Mouse (Mus musculus) cerebellum, postnatal 25 days (tissue): ENCODE results near the gene Grid2ip.

Source experiments
- DNase-seq, 2 experiments: peaks; one replicate each; pipeline ENCODE4 v3.0.0; 2021; ENCODE audit warnings: mixed read lengths in 2 of 2

Grid2ip gene

GRCm38 (mm10) chr5:143356686-143357388 is at the start of gene Grid2ip:
Gene Grid2ip (plus strand): TSS chr5:143357338.
- DNase-seq: no peak

GRCm38 (mm10) chr5:143308825-143309224 is 48.3 kb upstream of the Grid2ip start:
- DNase-seq: no peak

GRCm38 (mm10) chr5:143309916-143310315 is 47.2 kb upstream of the Grid2ip start:
- DNase-seq: no peak

- DNase-seq: peak; percentile 82 to 90
Observed at GRCm38 (mm10) chr5:143311886-143312285, 45.3 kb upstream of the Grid2ip start.

GRCm38 (mm10) chr5:143314183-143314729 is 42.9 kb upstream of the Grid2ip start:
- DNase-seq: no peak

- peak; percentile 95 to 97 for DNase-seq
Observed at GRCm38 (mm10) chr5:143314730-143315513, 42.2 kb upstream of the Grid2ip start, which contains the start of gene E130309D02Rik. Gene E130309D02Rik (minus strand): TSS chr5:143315360.

GRCm38 (mm10) chr5:143315514-143315888 is 41.6 kb upstream of the Grid2ip start:
- DNase-seq: no peak

- DNase-seq: peak; percentile 41 to 61
Observed at GRCm38 (mm10) chr5:143316605-143317287, 40.4 kb upstream of the Grid2ip start.

GRCm38 (mm10) chr5:143317288-143317610 is 39.9 kb upstream of the Grid2ip start:
- no peak for DNase-seq

GRCm38 (mm10) chr5:143328690-143329495 is 28.2 kb upstream of the Grid2ip start, which contains the start of gene Zdhhc4:
Gene Zdhhc4 (minus strand): TSS chr5:143329256.
- peak; percentile 95 to 97 for DNase-seq

- peak; percentile 81 to 89 for DNase-seq
Observed at GRCm38 (mm10) chr5:143333872-143334271, 23.3 kb upstream of the Grid2ip start.

GRCm38 (mm10) chr5:143334418-143335088 is 22.6 kb upstream of the Grid2ip start:
- DNase-seq: no peak

GRCm38 (mm10) chr5:143335089-143335460 is 22.1 kb upstream of the Grid2ip start:
- no peak for DNase-seq

GRCm38 (mm10) chr5:143336559-143336958 is 20.6 kb upstream of the Grid2ip start:
- DNase-seq: no peak

- DNase-seq: no peak
Observed at GRCm38 (mm10) chr5:143339603-143340002, 17.5 kb upstream of the Grid2ip start.

GRCm38 (mm10) chr5:143346367-143346766 is 10.8 kb upstream of the Grid2ip start:
- no peak for DNase-seq

- DNase-seq: no peak
Observed at GRCm38 (mm10) chr5:143356017-143356416, 1.1 kb upstream of the Grid2ip start.

- DNase-seq: peak in 1 of 2 experiments; percentile 20
Observed at GRCm38 (mm10) chr5:143357564-143357963, 426 bp downstream of the Grid2ip start.

- no peak for DNase-seq
Observed at GRCm38 (mm10) chr5:143359263-143359662, 2.1 kb downstream of the Grid2ip start.

GRCm38 (mm10) chr5:143360000-143360399 is 2.9 kb downstream of the Grid2ip start:
- DNase-seq: peak in 1 of 2 experiments; percentile 30

GRCm38 (mm10) chr5:143361428-143361827 is 4.3 kb downstream of the Grid2ip start:
- DNase-seq: no peak
